ENCODE assay signal across 10 mouse cellular contexts in genomic region chr2:132110702-132111101, GRCm38 (mm10). TPM values are rescaled to one million over a fixed set of nuclear protein-coding genes. Genes with fewer than 3 reads are reported as not detected.
DNase-seq lines count a peak whose midpoint lies in the region; ATAC-seq lines count a peak whose summit lies in the region.
"Had no signal": no experiment of that assay in that cellular context is flagged by ENCODE, and none has a peak within 500 bp of the region (broad histone marks: within the 10 kb centered on the region; RNA-seq: fewer than 3 reads in every experiment).

No protein-coding gene starts in this region.

- H3K27me3 ChIP-seq in forebrain, embryonic 11.5 days (ENCODE audit: control insufficient read depth, insufficient read depth, low read length): no peaks in the 10 kb centered on the region
- H3K27me3 ChIP-seq: liver, embryonic 15.5 days had no signal

- DNase-seq in layer of hippocampus, adult 11-12 months (ENCODE audit: low spot score): peak; percentile 39
- DNase-seq in layer of hippocampus, postnatal 10 days (ENCODE audit: low spot score in 2 of 2): no peak
- peak; percentile 39 for DNase-seq in CD4-positive helper T cell, adult 2 months (ENCODE audit: low read depth, low spot score)
- peak; percentile 75 for DNase-seq in lung, postnatal 36 days
- no peak for DNase-seq in forebrain, embryonic 11.5 days (ENCODE audit: low spot score)
- no peak for DNase-seq in Muller cell, postnatal 12 days (ENCODE audit: inconsistent ontology term)

- no peaks in the 10 kb centered on the region for H3K36me3 ChIP-seq in forebrain, embryonic 11.5 days (ENCODE audit: control insufficient read depth, insufficient read depth, low read length)
- H3K36me3 ChIP-seq: liver, embryonic 15.5 days had no signal

- H3K9me3 ChIP-seq in forebrain, embryonic 11.5 days (ENCODE audit: control insufficient read depth, low read length): no peaks in the 10 kb centered on the region
- H3K9me3 ChIP-seq: forebrain, embryonic 10.5 days; liver, embryonic 15.5 days had no signal

- H3K4me3 ChIP-seq in forebrain, embryonic 11.5 days (ENCODE audit: low read depth, low read length): no peak overlapping the region
- H3K4me3 ChIP-seq: forebrain, embryonic 10.5 days; liver, embryonic 15.5 days had no signal

- ATAC-seq in activated CD4-positive, CD25-positive, alpha-beta regulatory T cell, adult 4 months: peak; percentile 27
- ATAC-seq in forebrain, embryonic 11.5 days (replicated peaks; ENCODE audit: low FRiP score): no peak

- H3K9ac ChIP-seq in forebrain, embryonic 11.5 days (ENCODE audit: low read length): no peak overlapping the region
- H3K9ac ChIP-seq: liver, embryonic 15.5 days had no signal

- WGBS in forebrain, embryonic 11.5 days: 71% methylated on average over 3 of the region's 3 CpGs

- H3K4me1 ChIP-seq in forebrain, embryonic 11.5 days (replicated peaks; ENCODE audit: control insufficient read depth, insufficient read depth, low read length): 0 out of 2 replicates have a peak, but pooled peaks cover 2% of the 10 kb centered on the region

- no peak overlapping the region for H3K27ac ChIP-seq in forebrain, embryonic 11.5 days (ENCODE audit: low read depth, low read length)
- H3K27ac ChIP-seq: forebrain, embryonic 10.5 days; kidney, postnatal 0 days; liver, embryonic 15.5 days had no signal

- no peak overlapping the region for H3K4me2 ChIP-seq in forebrain, embryonic 11.5 days (ENCODE audit: low read depth, low read length, severe bottlenecking)
- H3K4me2 ChIP-seq: liver, embryonic 15.5 days had no signal

RNA-seq across cellular contexts. Expression of gene Slc23a2, which starts 34.2 kb away (rescaled TPM):
- 10 to 100 TPM; 78.4 to 79.9 TPM for total RNA-seq in layer of hippocampus, postnatal 10 days (2021)
- 10 to 100 TPM in 1 of 2 experiments, 1 to 10 TPM in 1; 9.8 to 11.1 TPM for polyA plus RNA-seq in activated CD4-positive, CD25-positive, alpha-beta regulatory T cell, adult 4 months (2017; shearing (Covaris generic))
- polyA plus RNA-seq in forebrain, embryonic 11.5 days (2014; fragmentation: Nextera tagmentation; extraction: Ambion mirVana): 13.5 and 14.2 TPM in 2 replicates

Comparison
In these comparisons a context has a peak if more than half of its experiments do, and no peak if none do; other contexts are left out.
1. DNase-seq: peak in layer of hippocampus, adult 11-12 months (single experiment), CD4-positive helper T cell, adult 2 months (single experiment) and lung, postnatal 36 days (single experiment); none in layer of hippocampus, postnatal 10 days (0 of 2), forebrain, embryonic 11.5 days (single experiment) and Muller cell, postnatal 12 days (single experiment).